Mouse (Mus musculus) cerebellum, adult 2 months (tissue): ENCODE measurements around the gene Tnnc1. TPM values are rescaled to one million over a fixed set of nuclear protein-coding genes. Genes with fewer than 3 reads are reported as not detected.

ENCODE experiments used
- DNase-seq, 2 experiments: peaks; one replicate each; pipeline ENCODE4 v3.0.0; 2021
- H3K27ac ChIP-seq: fragments of 200-500 bp; 2 replicates; pipeline ENCODE4 v1.5.1; 2012; ENCODE audit warnings: low read length, control low read depth, inconsistent platforms; ENCODE audit not compliant: insufficient read depth
- H3K27me3 ChIP-seq: fragments of 200-500 bp; 2 replicates; pipeline ENCODE4 v1.6.1; 2012; ENCODE audit warnings: inconsistent platforms, mild to moderate bottlenecking, low read length, moderate library complexity; ENCODE audit not compliant: control insufficient read depth, insufficient read depth
- H3K4me1 ChIP-seq: fragments of 200-500 bp; 2 replicates; pipeline ENCODE4 v1.6.1; 2011; ENCODE audit warnings: low read length; ENCODE audit not compliant: control insufficient read depth, insufficient read depth
- H3K4me3 ChIP-seq: fragments of 200-500 bp; replicated peaks from 2 replicates; pipeline ENCODE3; 2011; ENCODE audit warnings: mild to moderate bottlenecking, low read depth, low read length, control low read depth; ENCODE audit not compliant: insufficient read depth
- CTCF ChIP-seq: fragments of 200-500 bp; IDR thresholded peaks from 2 replicates; pipeline ENCODE4 v1.5.1; 2011; ENCODE audit warnings: low read depth, mild to moderate bottlenecking, control low read depth, low read length, moderate library complexity, borderline replicate concordance; ENCODE audit not compliant: insufficient read depth
- POLR2A ChIP-seq: fragments of 200-500 bp; IDR thresholded peaks from 2 replicates; pipeline ENCODE4 v1.6.1; 2011; ENCODE audit warnings: low read length, control low read depth, borderline replicate concordance; ENCODE audit not compliant: insufficient read depth
- WGBS: fragments of 180-500 bp; shearing (Covaris S2); methylation state at CpG from one replicate; pipeline ENCODE4 v1.1.7; 2018; 5-methylcytosine and 5-hydroxymethylcytosine counted together
- polyA plus RNA-seq: library from polyadenylated mRNA; depleted of rRNA; stranded (reverse); fragments of >200 nt; gene quantifications from 2 replicates; pipeline ENCODE4 v1.2.3, GENCODE M21; 2012

Tnnc1 gene
- polyA plus RNA-seq, 1 experiment: 7.6 TPM

GRCm38 (mm10) chr14:31233996-31234591 is 26.0 kb downstream of the Tnnc1 start:
- Histone ChIP-seq H3K27me3 (no peaks in the 10 kb centered on the region), H3K4me1 (no peaks in the 10 kb centered on the region), H3K27ac (no peak overlapping the region), H3K4me3 (no peak overlapping the region)
- TF ChIP-seq CTCF (peak; percentile 76), POLR2A (no peak)
- WGBS: 12% methylated on average over 11 of the region's 11 CpGs
- peak; percentile 76 to 88 for DNase-seq

DNA sequence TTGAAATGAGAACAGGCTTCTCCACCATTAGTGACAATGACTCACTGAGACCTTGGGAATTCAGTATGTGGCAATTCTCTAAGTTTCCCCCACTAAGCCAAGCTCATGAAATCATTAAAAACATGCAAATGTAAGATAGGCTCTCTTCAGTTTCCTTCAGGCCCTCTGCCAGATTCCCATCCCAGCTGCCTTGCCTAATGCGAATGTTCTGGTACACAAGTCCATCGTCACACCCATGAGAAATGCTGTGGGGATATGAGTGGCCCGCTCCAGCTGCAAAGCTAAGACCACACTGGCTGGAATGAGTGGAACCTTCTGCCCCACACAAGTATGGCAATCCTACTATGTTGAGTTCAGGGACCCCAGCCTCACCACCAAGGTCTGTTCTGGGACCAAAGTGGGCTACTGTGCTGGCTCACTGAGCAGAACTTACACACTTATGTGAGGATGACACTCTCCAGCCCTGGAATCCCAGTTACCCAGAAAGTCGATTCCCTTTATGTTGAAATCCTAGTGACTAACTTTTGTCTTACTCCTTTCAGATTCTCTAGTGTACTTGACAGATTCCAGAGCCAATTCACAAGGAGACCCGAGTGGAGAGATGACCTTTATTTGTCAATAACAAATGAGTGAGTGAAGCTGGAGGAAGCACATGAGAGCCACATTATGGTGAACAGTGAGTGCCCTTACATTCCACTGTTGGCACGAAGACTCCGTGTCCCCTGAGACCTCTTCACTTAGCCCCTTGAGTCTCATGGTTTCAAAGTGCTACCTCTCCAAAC is 29.2 kb downstream of the Tnnc1 start:
- TF ChIP-seq POLR2A (no peak), CTCF (no peak)
- WGBS: 81% methylated on average over 7 of the region's 7 CpGs
- H3K27ac ChIP-seq: no peak overlapping the region
- DNase-seq: no peak
- H3K4me3 ChIP-seq: no peak overlapping the region
- no peaks in the 10 kb centered on the region for H3K4me1 ChIP-seq
- H3K27me3 ChIP-seq: no peaks in the 10 kb centered on the region

- Histone ChIP-seq H3K4me1 (no peaks in the 10 kb centered on the region), H3K4me3 (no peak overlapping the region), H3K27ac (no peak overlapping the region), H3K27me3 (no peaks in the 10 kb centered on the region)
- 71% methylated on average over 3 of the region's 3 CpGs for WGBS
- DNase-seq: no peak
- TF ChIP-seq CTCF: no peak
- TF ChIP-seq POLR2A: no peak
Measured at GRCm38 (mm10) chr14:31240528-31240927, 32.4 kb downstream of the Tnnc1 start.

DNA sequence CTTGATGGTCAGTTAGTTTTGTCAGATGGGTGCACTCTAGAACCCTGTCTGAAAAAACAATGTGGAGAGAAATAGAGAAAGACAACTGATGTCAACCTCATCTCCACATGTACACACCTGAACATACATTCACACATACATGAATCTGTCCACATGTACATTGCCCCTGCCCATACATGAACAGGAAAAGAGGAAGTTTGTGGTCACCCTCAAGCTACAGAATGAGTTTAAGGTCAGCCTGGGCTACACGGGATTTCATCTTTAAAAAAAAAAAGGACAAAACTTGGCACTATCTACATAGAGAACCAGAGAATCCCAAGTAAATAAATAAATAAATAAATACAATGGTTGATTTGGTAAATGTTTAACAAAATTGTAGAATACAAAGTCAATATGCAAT is 36.7 kb downstream of the Tnnc1 start:
- no peak for TF ChIP-seq CTCF
- TF ChIP-seq POLR2A: no peak
- H3K27me3 ChIP-seq: no peaks in the 10 kb centered on the region
- 78% methylated on average over 1 of the region's 1 CpGs for WGBS
- no peak overlapping the region for H3K4me3 ChIP-seq
- H3K4me1 ChIP-seq: no peaks in the 10 kb centered on the region
- H3K27ac ChIP-seq: no peak overlapping the region
- DNase-seq: no peak

GRCm38 (mm10) chr14:31245946-31246345 is 37.8 kb downstream of the Tnnc1 start:
- Histone ChIP-seq H3K27ac (no peak overlapping the region), H3K27me3 (no peaks in the 10 kb centered on the region), H3K4me1 (no peaks in the 10 kb centered on the region), H3K4me3 (no peak overlapping the region)
- no peak for DNase-seq
- no peak for TF ChIP-seq CTCF
- no peak for TF ChIP-seq POLR2A
- WGBS: 38% methylated on average over 1 of the region's 1 CpGs

- Histone ChIP-seq H3K4me1 (no peaks in the 10 kb centered on the region; the same call in 1 of the 2 replicates), H3K27me3 (no peaks in the 10 kb centered on the region), H3K27ac (no peak overlapping the region), H3K4me3 (no peak overlapping the region)
- TF ChIP-seq CTCF: no peak
- TF ChIP-seq POLR2A: no peak
- no peak for DNase-seq
- WGBS: 93% methylated on average over 6 of the region's 6 CpGs
Measured at GRCm38 (mm10) chr14:31248396-31248795, 40.3 kb downstream of the Tnnc1 start.

DNA sequence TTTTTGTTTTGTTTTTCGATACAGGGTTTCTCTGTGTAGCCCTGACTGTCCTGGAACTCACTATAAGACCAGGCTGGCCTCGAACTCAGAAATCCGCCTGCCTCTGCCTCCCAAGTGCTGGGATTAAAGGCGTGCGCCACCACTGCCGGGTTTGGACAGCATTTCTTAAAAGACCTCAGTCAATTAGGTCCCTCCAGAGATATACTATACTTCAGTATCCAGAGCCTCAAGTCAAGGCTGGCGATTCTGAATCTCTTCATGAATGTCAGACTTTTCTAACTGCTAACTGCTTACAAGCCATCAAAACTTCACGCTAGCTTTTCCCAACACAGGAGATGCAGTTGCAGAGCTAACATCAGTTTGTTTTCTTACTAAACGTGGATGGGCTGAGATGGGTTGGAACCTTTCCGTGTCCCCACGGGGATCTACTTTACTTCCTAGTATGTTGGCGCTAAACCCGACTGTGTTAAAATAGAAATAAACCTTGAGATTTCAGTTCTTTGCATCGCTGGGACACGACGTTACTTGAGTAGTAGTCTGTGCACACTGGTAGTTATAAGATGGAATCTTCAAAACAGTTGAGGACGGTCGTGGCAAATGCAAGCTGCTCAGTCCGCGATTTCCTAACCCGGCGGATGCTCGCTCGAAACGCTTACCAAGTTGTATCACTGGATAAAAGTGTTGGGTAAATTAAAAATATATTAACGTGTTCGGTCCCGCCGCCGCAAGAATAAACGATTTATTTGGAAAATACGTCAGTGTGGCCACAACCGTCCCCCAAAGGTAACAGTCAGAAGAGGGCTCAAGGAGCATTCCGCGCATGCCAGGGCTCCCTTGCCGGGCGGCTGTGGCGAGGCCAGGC is 42.3 kb downstream of the Tnnc1 start:
- H3K4me1 ChIP-seq: no peaks in the 10 kb centered on the region; the same call in 1 of the 2 replicates
- H3K27ac ChIP-seq: peak overlapping the region; percentile 93
- no peak for TF ChIP-seq CTCF
- 15% methylated on average over 38 of the region's 38 CpGs for WGBS
- DNase-seq: no peak
- peak overlapping the region; percentile 84 for H3K4me3 ChIP-seq
- no peaks in the 10 kb centered on the region for H3K27me3 ChIP-seq
